Mouse (Mus musculus) cortical plate, adult 2 months (tissue): ENCODE data around the gene Eif2b5.

Source experiments
- CTCF ChIP-seq: fragments of 200-500 bp; IDR thresholded peaks from 2 replicates; pipeline ENCODE4 v1.5.1; 2011; ENCODE audit warnings: mild to moderate bottlenecking, control low read depth, low read length; ENCODE audit not compliant: insufficient read depth; ENCODE audit errors: extremely low read depth
- POLR2A ChIP-seq: fragments of 200-500 bp; IDR thresholded peaks from 2 replicates; pipeline ENCODE4 v1.6.1; 2011; ENCODE audit warnings: mild to moderate bottlenecking, low read length, control low read depth; ENCODE audit not compliant: insufficient read depth; ENCODE audit errors: extremely low read depth

DNA sequence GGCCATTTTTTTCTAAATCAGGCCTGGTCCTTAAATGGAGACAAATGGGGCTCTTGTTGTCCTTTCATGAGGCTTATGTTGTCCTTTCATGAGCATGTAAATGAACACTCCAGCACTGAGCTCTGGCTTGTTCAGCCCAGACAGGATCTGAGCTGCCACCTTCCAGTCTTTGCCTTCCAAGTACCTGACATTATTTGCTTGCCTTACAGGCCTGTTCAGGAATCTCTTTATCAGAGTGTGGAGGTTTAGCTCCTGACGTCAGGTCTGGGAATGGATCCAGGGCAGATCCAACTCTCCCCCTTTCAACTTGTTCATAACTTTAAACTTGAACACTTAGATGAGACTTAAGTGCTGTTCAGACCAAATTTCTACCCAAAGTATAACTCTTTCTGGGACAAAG, 21.8 kb upstream of the Eif2b5 start:
- no peak for TF ChIP-seq POLR2A
- TF ChIP-seq CTCF = no peak
